Mouse (Mus musculus): Measurements from ENCODE around the gene Atf7ip. TPM values are rescaled to one million over a fixed set of nuclear protein-coding genes. Genes with fewer than 3 reads are reported as not detected.
A peak's percentile ranks its signal among the peaks of the same experiment; 100 is the strongest.

Gene Atf7ip
- polyA plus RNA-seq, 1 experiment from 2014 or later: 38.2 TPM

DNA sequence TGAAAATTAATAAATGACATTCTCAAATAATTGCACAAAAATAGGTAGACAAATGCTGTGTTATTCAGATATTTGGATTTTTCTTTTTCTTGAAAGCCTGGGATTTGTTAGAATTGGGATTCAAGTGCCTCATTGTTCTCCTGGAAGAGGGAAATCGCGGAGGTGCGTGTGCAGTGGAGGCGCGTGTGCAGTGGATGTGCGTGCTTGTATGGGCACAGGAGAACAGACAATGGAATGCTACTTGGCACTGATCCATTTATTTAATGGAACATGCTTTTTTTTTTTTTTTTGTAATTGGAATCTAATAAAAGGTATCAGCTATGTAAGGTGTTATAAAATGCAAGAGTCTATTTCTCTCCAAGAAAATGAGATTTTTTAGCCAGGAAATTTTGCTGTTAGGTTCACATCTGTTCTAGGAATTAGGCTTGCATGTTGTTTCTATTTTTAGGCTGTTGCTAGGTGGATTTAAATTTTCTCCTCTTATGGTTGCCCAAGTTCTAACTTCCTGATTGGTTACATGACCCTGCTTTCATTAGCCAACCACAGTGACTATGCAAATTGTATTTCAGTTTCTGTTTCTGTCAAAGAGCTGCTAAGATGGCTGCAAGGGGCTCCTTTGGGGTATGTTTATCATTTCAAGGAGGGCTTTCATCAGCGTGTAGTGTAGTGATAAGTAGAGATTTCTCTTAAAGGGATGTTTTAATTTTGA, 44.8 kb downstream of the Atf7ip start:
- peak; percentile 49; the same call in 1 of the 2 replicates for ATAC-seq
- Histone ChIP-seq H3K27me3 (ENCODE audit: control insufficient read depth, insufficient read depth, low read depth, low read length) (no peaks in the 10 kb centered on the region), H3K36me3 (ENCODE audit: control insufficient read depth, insufficient read depth, low read length) (no peaks in the 10 kb centered on the region), H3K27ac (ENCODE audit: low read length) (peak overlapping the region; percentile 88), H3K9me3 (replicated peaks; ENCODE audit: control insufficient read depth, low read length, poor library complexity, severe bottlenecking) (no peaks in the 10 kb centered on the region), H3K4me1 (ENCODE audit: control insufficient read depth, insufficient read depth, low read length) (peaks cover 24% of the 10 kb centered on the region), H3K9ac (ENCODE audit: low read depth, low read length) (no peak overlapping the region), H3K4me3 (ENCODE audit: low read depth, low read length) (no peak overlapping the region), H3K4me2 (ENCODE audit: low read length) (peak overlapping the region; percentile 21; the same call in 1 of the 2 replicates)
- 31% methylated on average over 7 of the region's 7 CpGs for WGBS

DNA sequence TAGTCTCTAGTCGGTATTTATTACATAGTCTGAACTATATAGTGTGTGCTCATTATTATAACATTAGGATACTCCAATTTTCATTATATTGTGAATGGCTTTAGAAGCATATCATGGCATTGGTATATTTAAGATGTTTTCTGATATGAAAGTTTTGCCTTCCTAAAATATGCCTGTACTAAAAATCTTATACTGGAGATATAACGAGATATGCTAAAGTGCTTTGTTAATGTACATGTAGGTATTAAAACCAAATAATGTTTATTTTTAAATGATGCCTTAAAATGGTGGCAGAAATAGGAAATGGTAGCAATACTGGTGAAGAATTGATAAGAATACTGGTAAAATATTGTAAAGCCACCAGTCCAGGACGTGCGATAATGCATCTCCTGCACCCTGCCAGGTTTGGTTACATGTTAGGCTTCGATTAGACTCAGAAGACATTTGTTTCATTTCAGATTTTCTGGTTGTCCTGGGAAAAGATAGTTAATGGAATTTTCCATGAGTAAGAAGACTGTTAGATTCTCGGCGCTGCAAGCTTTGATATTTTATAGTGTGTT, 45.7 kb downstream of the Atf7ip start:
- H3K27me3 ChIP-seq (ENCODE audit: control insufficient read depth, insufficient read depth, low read depth, low read length): no peaks in the 10 kb centered on the region
- peaks cover 20% of the 10 kb centered on the region for H3K4me1 ChIP-seq (ENCODE audit: control insufficient read depth, insufficient read depth, low read length)
- H3K9ac ChIP-seq (ENCODE audit: low read depth, low read length): no peak overlapping the region
- H3K27ac ChIP-seq (ENCODE audit: low read length): 0 out of 2 replicates have a peak overlapping the region, but pooled peaks have one; percentile 72
- no peaks in the 10 kb centered on the region for H3K9me3 ChIP-seq (replicated peaks; ENCODE audit: control insufficient read depth, low read length, poor library complexity, severe bottlenecking)
- ATAC-seq: no peak
- no peak overlapping the region for H3K4me2 ChIP-seq (ENCODE audit: low read length)
- no peak overlapping the region for H3K4me3 ChIP-seq (ENCODE audit: low read depth, low read length)
- no peaks in the 10 kb centered on the region for H3K36me3 ChIP-seq (ENCODE audit: control insufficient read depth, insufficient read depth, low read length)
- 78% methylated on average over 7 of the region's 7 CpGs for WGBS

DNA sequence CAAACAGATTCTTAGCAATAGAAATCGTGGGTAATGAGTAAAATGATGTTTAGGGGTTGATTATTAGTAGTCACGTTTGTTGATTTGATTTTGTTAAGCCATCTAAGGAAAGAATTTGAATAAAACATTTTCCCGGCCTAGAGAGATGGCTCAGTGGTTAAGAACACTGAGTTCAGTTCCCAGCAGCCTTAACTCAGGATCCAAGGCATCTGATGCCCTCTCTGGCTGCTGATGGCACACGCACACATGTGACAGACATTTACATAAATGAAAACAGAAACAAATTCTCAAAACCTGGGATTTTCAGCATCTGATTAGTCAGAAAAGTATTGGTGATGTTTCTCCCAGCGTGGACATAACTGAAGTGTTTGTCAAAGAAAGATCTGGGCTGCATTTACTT, 47.2 kb downstream of the Atf7ip start:
- Histone ChIP-seq H3K4me3 (ENCODE audit: low read depth, low read length) (no peak overlapping the region), H3K4me1 (ENCODE audit: control insufficient read depth, insufficient read depth, low read length) (peaks cover 24% of the 10 kb centered on the region), H3K27me3 (ENCODE audit: control insufficient read depth, insufficient read depth, low read depth, low read length) (no peaks in the 10 kb centered on the region), H3K27ac (ENCODE audit: low read length) (peak overlapping the region; percentile 82), H3K9ac (ENCODE audit: low read depth, low read length) (no peak overlapping the region), H3K9me3 (replicated peaks; ENCODE audit: control insufficient read depth, low read length, poor library complexity, severe bottlenecking) (no peaks in the 10 kb centered on the region), H3K4me2 (ENCODE audit: low read length) (no peak overlapping the region), H3K36me3 (ENCODE audit: control insufficient read depth, insufficient read depth, low read length) (no peaks in the 10 kb centered on the region)
- no peak for ATAC-seq
- 73% methylated on average over 5 of the region's 5 CpGs for WGBS

DNA sequence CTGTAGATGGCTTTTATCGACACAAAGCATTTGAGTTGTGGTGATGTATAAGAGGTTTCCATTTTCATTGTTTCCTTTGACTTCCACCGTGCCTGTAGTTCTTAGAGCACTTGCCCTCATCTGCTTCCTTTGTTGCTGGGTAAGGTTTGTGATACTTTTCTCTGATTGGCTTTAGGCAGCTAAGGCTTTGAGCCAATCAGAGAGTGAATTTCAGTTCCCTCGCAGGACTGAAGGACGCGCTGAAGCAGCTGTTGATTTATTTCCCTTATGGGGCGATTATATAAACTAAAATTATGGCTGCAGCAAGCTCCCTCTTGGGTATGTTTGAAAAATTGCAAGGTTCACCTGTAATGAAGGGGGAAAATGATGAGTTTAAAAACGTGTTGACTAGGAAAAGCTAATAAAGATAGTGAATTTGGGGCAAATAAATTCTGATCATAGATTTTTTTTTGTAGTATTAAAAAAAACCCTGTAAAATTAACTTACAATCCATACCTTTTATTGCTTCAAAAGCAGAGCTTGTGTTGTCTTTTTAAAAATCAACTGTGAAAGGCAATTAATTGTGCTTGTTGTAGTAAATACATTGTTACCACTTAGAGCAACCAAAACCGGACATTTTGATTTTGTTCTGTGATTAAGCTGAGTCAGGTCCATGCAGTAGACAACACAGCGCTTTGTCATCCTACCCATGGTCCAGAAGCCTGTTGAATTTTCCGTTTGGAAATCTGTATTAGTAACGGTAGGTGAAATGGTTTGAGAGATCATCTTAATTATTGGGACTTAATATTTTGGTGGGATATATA, 48.0 kb downstream of the Atf7ip start:
- WGBS: 32% methylated on average over 11 of the region's 11 CpGs
- no peaks in the 10 kb centered on the region for H3K36me3 ChIP-seq (ENCODE audit: control insufficient read depth, insufficient read depth, low read length)
- H3K4me2 ChIP-seq (ENCODE audit: low read length): peak overlapping the region; percentile 4; the same call in 1 of the 2 replicates
- peaks cover 24% of the 10 kb centered on the region for H3K4me1 ChIP-seq (ENCODE audit: control insufficient read depth, insufficient read depth, low read length)
- peak; percentile 73 for ATAC-seq
- H3K4me3 ChIP-seq (ENCODE audit: low read depth, low read length): no peak overlapping the region
- peak overlapping the region; percentile 79 for H3K27ac ChIP-seq (ENCODE audit: low read length)
- H3K27me3 ChIP-seq (ENCODE audit: control insufficient read depth, insufficient read depth, low read depth, low read length): no peaks in the 10 kb centered on the region
- no peak overlapping the region for H3K9ac ChIP-seq (ENCODE audit: low read depth, low read length)
- H3K9me3 ChIP-seq (replicated peaks; ENCODE audit: control insufficient read depth, low read length, poor library complexity, severe bottlenecking): no peaks in the 10 kb centered on the region

DNA sequence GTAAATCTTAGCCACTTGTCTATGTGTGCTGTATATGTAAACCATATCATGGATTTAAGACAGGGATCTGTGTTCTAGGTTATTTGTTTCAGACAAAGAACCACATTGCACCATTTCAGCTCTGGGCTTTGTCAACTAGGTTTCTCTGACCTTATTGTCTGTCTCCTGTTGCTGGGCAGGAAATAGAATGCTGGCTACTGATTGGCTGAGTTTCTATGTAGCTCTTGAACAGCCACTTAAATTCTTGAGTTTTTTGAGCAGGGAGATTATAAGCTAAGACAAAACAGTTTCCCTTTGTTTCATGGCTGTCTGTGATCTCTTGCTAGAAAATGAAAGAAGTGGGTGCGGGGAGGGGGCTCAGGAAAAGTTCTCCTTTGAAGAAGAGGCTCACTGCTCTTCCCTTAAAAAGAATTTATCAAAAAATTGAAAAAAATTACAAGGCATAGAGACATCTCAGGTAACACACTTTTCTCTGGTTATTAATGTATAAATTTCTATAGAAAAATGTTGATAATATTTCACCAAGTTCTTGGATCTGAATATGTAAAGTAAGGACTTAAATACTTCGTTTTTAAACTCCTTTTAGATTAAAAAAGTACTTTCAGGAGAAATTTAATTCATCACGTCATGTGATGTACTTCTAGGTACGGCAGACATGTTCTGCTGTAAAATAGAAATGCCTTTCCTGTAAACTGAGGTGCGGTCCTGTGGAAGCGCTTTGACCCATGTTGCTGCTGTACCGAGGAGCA, 49.0 kb downstream of the Atf7ip start:
- Histone ChIP-seq H3K4me1 (ENCODE audit: control insufficient read depth, insufficient read depth, low read length) (peaks cover 24% of the 10 kb centered on the region), H3K27me3 (ENCODE audit: control insufficient read depth, insufficient read depth, low read depth, low read length) (no peaks in the 10 kb centered on the region), H3K27ac (ENCODE audit: low read length) (peak overlapping the region; percentile 82), H3K9ac (ENCODE audit: low read depth, low read length) (no peak overlapping the region), H3K36me3 (ENCODE audit: control insufficient read depth, insufficient read depth, low read length) (peaks cover under 1% of the 10 kb centered on the region), H3K4me3 (ENCODE audit: low read depth, low read length) (no peak overlapping the region), H3K4me2 (ENCODE audit: low read length) (peak overlapping the region; percentile 8; the same call in 1 of the 2 replicates), H3K9me3 (replicated peaks; ENCODE audit: control insufficient read depth, low read length, poor library complexity, severe bottlenecking) (no peaks in the 10 kb centered on the region)
- ATAC-seq: no peak
- 72% methylated on average over 7 of the region's 7 CpGs for WGBS

DNA sequence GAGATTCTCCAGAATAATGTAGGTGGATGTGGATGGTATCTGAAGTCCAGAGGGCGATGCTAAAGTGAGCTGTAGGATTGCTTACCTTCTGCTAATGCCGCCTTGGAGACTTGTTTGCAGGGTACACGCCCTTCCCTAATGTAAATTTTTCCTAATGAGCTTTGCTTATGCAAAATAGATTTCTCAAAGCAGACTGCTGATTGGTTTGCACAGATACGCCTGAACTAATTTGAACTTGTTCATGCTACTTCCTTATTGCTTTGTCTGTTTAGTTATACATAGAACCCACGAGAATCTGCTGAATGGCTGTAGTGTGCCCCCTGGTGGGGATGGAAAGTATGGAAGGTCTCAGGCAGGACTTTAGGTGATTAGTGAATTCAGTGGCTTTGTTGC, 49.6 kb downstream of the Atf7ip start:
- no peak overlapping the region for H3K9ac ChIP-seq (ENCODE audit: low read depth, low read length)
- H3K4me2 ChIP-seq (ENCODE audit: low read length): no peak overlapping the region
- peak overlapping the region; percentile 79 for H3K27ac ChIP-seq (ENCODE audit: low read length)
- 52% methylated on average over 5 of the region's 5 CpGs for WGBS
- peaks cover 6% of the 10 kb centered on the region for H3K36me3 ChIP-seq (ENCODE audit: control insufficient read depth, insufficient read depth, low read length)
- no peak for ATAC-seq
- no peaks in the 10 kb centered on the region for H3K27me3 ChIP-seq (ENCODE audit: control insufficient read depth, insufficient read depth, low read depth, low read length)
- H3K4me1 ChIP-seq (ENCODE audit: control insufficient read depth, insufficient read depth, low read length): peaks cover 24% of the 10 kb centered on the region
- no peaks in the 10 kb centered on the region for H3K9me3 ChIP-seq (replicated peaks; ENCODE audit: control insufficient read depth, low read length, poor library complexity, severe bottlenecking)
- no peak overlapping the region for H3K4me3 ChIP-seq (ENCODE audit: low read depth, low read length)

DNA sequence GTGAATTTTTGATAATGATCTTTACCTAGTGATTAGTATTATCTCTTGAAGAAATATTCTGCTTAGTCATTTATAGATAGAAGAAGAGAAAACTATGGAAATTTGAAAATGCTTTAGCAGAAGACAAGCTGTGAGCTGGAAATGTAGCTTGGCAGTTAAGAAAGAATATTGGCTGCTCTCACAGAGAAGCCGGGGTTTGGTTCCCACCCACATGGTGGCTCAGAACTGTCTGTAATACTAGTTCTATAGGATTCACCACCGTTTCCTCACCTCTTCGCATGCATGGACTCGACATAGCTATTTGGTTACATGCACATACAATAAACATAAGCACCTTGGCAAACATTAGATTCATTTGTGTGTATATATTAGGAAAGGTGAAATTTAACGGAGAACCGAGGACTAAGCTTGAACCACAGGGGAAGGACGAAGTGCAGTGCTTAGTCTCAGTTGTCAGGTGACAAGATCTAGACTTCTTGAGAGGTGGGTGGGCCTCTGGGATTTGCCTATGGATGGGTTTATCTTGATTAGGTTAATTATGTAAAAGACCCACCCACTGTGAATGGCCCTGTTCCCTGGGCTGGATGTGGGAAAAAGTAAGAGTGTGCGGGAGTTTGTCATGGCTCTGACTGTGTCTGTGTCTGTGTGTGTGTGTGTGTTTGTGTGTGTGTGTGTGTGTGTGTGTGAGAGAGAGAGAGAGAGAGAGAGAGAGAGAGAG, 52.5 kb downstream of the Atf7ip start:
- no peak overlapping the region for H3K4me3 ChIP-seq (ENCODE audit: low read depth, low read length)
- H3K4me2 ChIP-seq (ENCODE audit: low read length): no peak overlapping the region
- H3K9me3 ChIP-seq (replicated peaks; ENCODE audit: control insufficient read depth, low read length, poor library complexity, severe bottlenecking): no peaks in the 10 kb centered on the region
- 83% methylated on average over 8 of the region's 8 CpGs for WGBS
- no peak overlapping the region for H3K9ac ChIP-seq (ENCODE audit: low read depth, low read length)
- H3K4me1 ChIP-seq (ENCODE audit: control insufficient read depth, insufficient read depth, low read length): peaks cover 18% of the 10 kb centered on the region
- H3K27ac ChIP-seq (ENCODE audit: low read length): 0 out of 2 replicates have a peak overlapping the region, but pooled peaks have one; percentile 50
- H3K27me3 ChIP-seq (ENCODE audit: control insufficient read depth, insufficient read depth, low read depth, low read length): no peaks in the 10 kb centered on the region
- ATAC-seq: no peak
- H3K36me3 ChIP-seq (ENCODE audit: control insufficient read depth, insufficient read depth, low read length): peaks cover 25% of the 10 kb centered on the region

DNA sequence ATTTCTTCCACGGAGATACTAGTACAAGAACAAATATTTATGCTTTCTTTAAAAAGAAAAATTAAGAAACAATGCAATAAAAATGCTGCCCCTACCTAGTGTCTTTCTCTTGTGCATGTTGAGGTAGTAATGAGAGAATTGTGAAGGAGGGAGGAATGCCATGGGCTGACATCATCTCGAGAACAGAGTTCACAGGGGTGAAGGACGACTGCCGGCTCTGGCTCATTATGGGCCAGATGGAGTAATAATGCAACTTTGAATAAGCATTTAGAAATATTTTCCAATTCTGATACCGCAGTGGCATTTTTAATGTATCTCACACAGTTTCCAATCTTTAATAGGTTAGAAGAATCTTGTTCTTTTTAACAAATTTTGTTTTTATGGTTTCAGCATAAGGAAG, 60.0 kb downstream of the Atf7ip start:
- peaks cover 48% of the 10 kb centered on the region for H3K36me3 ChIP-seq (ENCODE audit: control insufficient read depth, insufficient read depth, low read length)
- peaks cover 6% of the 10 kb centered on the region; the same call in 1 of the 2 replicates for H3K9me3 ChIP-seq (replicated peaks; ENCODE audit: control insufficient read depth, low read length, poor library complexity, severe bottlenecking)
- H3K4me1 ChIP-seq (ENCODE audit: control insufficient read depth, insufficient read depth, low read length): no peaks in the 10 kb centered on the region
- no peak overlapping the region for H3K4me2 ChIP-seq (ENCODE audit: low read length)
- ATAC-seq: no peak
- 90% methylated on average over 5 of the region's 5 CpGs for WGBS
- no peak overlapping the region for H3K9ac ChIP-seq (ENCODE audit: low read depth, low read length)
- no peaks in the 10 kb centered on the region for H3K27me3 ChIP-seq (ENCODE audit: control insufficient read depth, insufficient read depth, low read depth, low read length)
- no peak overlapping the region for H3K27ac ChIP-seq (ENCODE audit: low read length)
- H3K4me3 ChIP-seq (ENCODE audit: low read depth, low read length): no peak overlapping the region
